Mouse (Mus musculus): ENCODE measurements around the gene Dbh. TPM values are rescaled to one million over a fixed set of nuclear protein-coding genes. Genes with fewer than 3 reads are reported as not detected.

Gene Dbh
- polyA plus RNA-seq, 1 experiment from 2014 or later = 0.67 TPM

GRCm38 (mm10) chr2:27229481-27230105, 64.6 kb downstream of the Dbh start:
- H3K4me2 ChIP-seq = no peak overlapping the region
- no peak overlapping the region for H3K4me3 ChIP-seq
- WGBS = 54% methylated on average over 2 of the region's 2 CpGs
- H3K4me1 ChIP-seq (replicated peaks) = peaks cover 8% of the 10 kb centered on the region; the same call in 1 of the 2 replicates
- no peaks in the 10 kb centered on the region for H3K9me3 ChIP-seq
- H3K27ac ChIP-seq (replicated peaks) = no peak overlapping the region
- no peak overlapping the region for H3K9ac ChIP-seq
- H3K27me3 ChIP-seq = no peaks in the 10 kb centered on the region
- no peaks in the 10 kb centered on the region for H3K36me3 ChIP-seq
- ATAC-seq (ENCODE audit: low read depth) = no peak

GRCm38 (mm10) chr2:27232376-27232775, 67.3 kb downstream of the Dbh start:
- Histone ChIP-seq H3K4me2 (no peak overlapping the region), H3K9me3 (no peaks in the 10 kb centered on the region), H3K4me1 (replicated peaks) (peaks cover 8% of the 10 kb centered on the region; the same call in 1 of the 2 replicates), H3K27me3 (no peaks in the 10 kb centered on the region), H3K9ac (no peak overlapping the region), H3K4me3 (no peak overlapping the region), H3K27ac (replicated peaks) (no peak overlapping the region), H3K36me3 (no peaks in the 10 kb centered on the region)
- 27% methylated on average over 7 of the region's 7 CpGs for WGBS
- ATAC-seq (ENCODE audit: low read depth) = no peak

Other genes starting within 250 kb of the Dbh start
- 55.8 and 64.2 TPM in 2 replicates for gene Surf2, start 248.9 kb upstream of the Dbh start, polyA plus RNA-seq (2015; fragmentation: Nextera tagmentation; extraction: Ambion mirVana)
- 78.8 and 86.4 TPM in 2 replicates for gene Surf1, start 248.7 kb upstream of the Dbh start, polyA plus RNA-seq (2015; fragmentation: Nextera tagmentation; extraction: Ambion mirVana)
- 115 and 119 TPM in 2 replicates for gene Surf4, start 231.3 kb upstream of the Dbh start, polyA plus RNA-seq (2015; fragmentation: Nextera tagmentation; extraction: Ambion mirVana)
- 0.11 and 0.61 TPM in 2 replicates for gene Stkld1, start 231.2 kb upstream of the Dbh start, polyA plus RNA-seq (2015; fragmentation: Nextera tagmentation; extraction: Ambion mirVana)
- gene Rexo4, start 200.8 kb upstream of the Dbh start, polyA plus RNA-seq (2015; fragmentation: Nextera tagmentation; extraction: Ambion mirVana) = 31.8 and 33.7 TPM in 2 replicates
- gene Adamts13, start 191.8 kb upstream of the Dbh start, polyA plus RNA-seq (2015; fragmentation: Nextera tagmentation; extraction: Ambion mirVana) = not detected in 2 replicates
- gene Cacfd1, start 155.3 kb upstream of the Dbh start, polyA plus RNA-seq (2015; fragmentation: Nextera tagmentation; extraction: Ambion mirVana) = 114 and 120 TPM in 2 replicates
- gene Slc2a6, start 137.2 kb upstream of the Dbh start, polyA plus RNA-seq (2015; fragmentation: Nextera tagmentation; extraction: Ambion mirVana) = 8.3 and 9.3 TPM in 2 replicates
- 1.3 and 5.9 TPM in 2 replicates for gene Mymk, start 93.1 kb upstream of the Dbh start, polyA plus RNA-seq (2015; fragmentation: Nextera tagmentation; extraction: Ambion mirVana)
- 9.1 and 9.2 TPM in 2 replicates for gene Adamtsl2, start 85.9 kb upstream of the Dbh start, polyA plus RNA-seq (2015; fragmentation: Nextera tagmentation; extraction: Ambion mirVana)
- 3.0 TPM in 2 replicates for gene Fam163b, start 22.7 kb upstream of the Dbh start, polyA plus RNA-seq (2015; fragmentation: Nextera tagmentation; extraction: Ambion mirVana)
- gene Sardh, start 83.1 kb downstream of the Dbh start, polyA plus RNA-seq (2015; fragmentation: Nextera tagmentation; extraction: Ambion mirVana) = 5.0 and 6.3 TPM in 2 replicates